Mouse (Mus musculus) forebrain, embryonic 11.5 days (tissue): ENCODE data around the gene Fkbp8. TPM values are rescaled to one million over a fixed set of nuclear protein-coding genes. Genes with fewer than 3 reads are reported as not detected.
A peak's percentile ranks its signal among the peaks of the same experiment; 100 is the strongest.

Experiments
- ATAC-seq: fragments of 200-750 bp; cut with Nextera tagmentation; replicated peaks from 2 replicates; pipeline ENCODE4 v1.8.0; 2017; ENCODE audit warnings: moderate TSS enrichment; ENCODE audit not compliant: low FRiP score
- DNase-seq: peaks from one replicate; pipeline ENCODE4 v3.0.0-alpha.2; 2017; ENCODE audit warnings: low spot score
- H3K27ac ChIP-seq: fragments of 300-500 bp; sonication (generic); 2 replicates; pipeline ENCODE4 v1.5.1; 2014; ENCODE audit warnings: low read depth, low read length
- H3K27me3 ChIP-seq: fragments of 300-500 bp; sonication (generic); 2 replicates; pipeline ENCODE4 v1.6.1; 2014; ENCODE audit warnings: mild to moderate bottlenecking, low read length, mixed read lengths; ENCODE audit not compliant: control insufficient read depth, insufficient read depth
- H3K36me3 ChIP-seq: fragments of 300-500 bp; sonication (generic); 2 replicates; pipeline ENCODE4 v1.6.1; 2014; ENCODE audit warnings: mild to moderate bottlenecking, low read length, moderate library complexity, mixed read lengths; ENCODE audit not compliant: control insufficient read depth, insufficient read depth
- H3K4me1 ChIP-seq: fragments of 300-500 bp; sonication (generic); replicated peaks from 2 replicates; pipeline ENCODE4 v1.6.1; 2014; ENCODE audit warnings: low read length, mixed read lengths; ENCODE audit not compliant: control insufficient read depth, insufficient read depth
- H3K4me2 ChIP-seq: fragments of 300-500 bp; sonication (generic); 2 replicates; pipeline ENCODE4 v1.6.1; 2014; ENCODE audit warnings: low read depth, mild to moderate bottlenecking, low read length, moderate library complexity, mixed read lengths; ENCODE audit not compliant: severe bottlenecking
- H3K4me3 ChIP-seq: fragments of 300-500 bp; sonication (generic); 2 replicates; pipeline ENCODE4 v1.5.1; 2014; ENCODE audit warnings: low read depth, low read length
- H3K9ac ChIP-seq: fragments of 300-500 bp; sonication (generic); 2 replicates; pipeline ENCODE4 v1.6.1; 2014; ENCODE audit warnings: low read length
- H3K9me3 ChIP-seq: fragments of 300-500 bp; sonication (generic); 2 replicates; pipeline ENCODE4 v1.6.1; 2016; ENCODE audit warnings: low read length, mixed read lengths; ENCODE audit not compliant: control insufficient read depth
- WGBS: fragments of 180-500 bp; shearing (Covaris S2); extraction: QIAGEN DNeasy Blood & Tissue Kit; methylation state at CpG from one replicate; pipeline ENCODE4 v1.1.7; 2014; 5-methylcytosine and 5-hydroxymethylcytosine counted together
- polyA plus RNA-seq: library from polyadenylated mRNA; unstranded; fragments of >200 nt; fragmentation: Nextera tagmentation; extraction: Ambion mirVana; gene quantifications from 2 replicates; pipeline ENCODE4 v1.2.1, GENCODE M21; 2014

Fkbp8 gene
- 268 and 290 TPM in 2 replicates for polyA plus RNA-seq

GRCm38 (mm10) chr8:70527512-70528181 is at the start of gene Fkbp8, which contains the start of gene Kxd1:
Gene Fkbp8, plus strand, starts transcription at chr8:70527724.
Gene Kxd1, minus strand, starts transcription at chr8:70527956.
- DNase-seq (peak; percentile 99), ATAC-seq (peak; percentile 93)
- Histone ChIP-seq H3K4me1 (0 out of 2 replicates have a peak, but pooled peaks cover 7% of the 10 kb centered on the region), H3K9ac (peak within 1 kb of the TSS; percentile 95), H3K27ac (peak within 1 kb of the TSS; percentile 72; the same call in 1 of the 2 replicates), H3K9me3 (no peaks in the 10 kb centered on the region), H3K27me3 (no peaks in the 10 kb centered on the region), H3K36me3 (peaks cover 4% of the 10 kb centered on the region; the same call in 1 of the 2 replicates), H3K4me3 (peak within 1 kb of the TSS; percentile 90), H3K4me2 (peak within 1 kb of the TSS; percentile 86)
- WGBS = under 1% methylated on average over 53 of the region's 61 CpGs

- Histone ChIP-seq H3K4me2 (no peak overlapping the region), H3K27ac (no peak overlapping the region), H3K36me3 (no peaks in the 10 kb centered on the region), H3K9me3 (no peaks in the 10 kb centered on the region), H3K4me1 (peaks cover 3% of the 10 kb centered on the region; the same call in 1 of the 2 replicates), H3K4me3 (no peak overlapping the region), H3K27me3 (peaks cover 23% of the 10 kb centered on the region), H3K9ac (no peak overlapping the region)
- 82% methylated on average over 3 of the region's 3 CpGs for WGBS
- DNase-seq (no peak), ATAC-seq (no peak)
Observed at GRCm38 (mm10) chr8:70481908-70482307, 45.6 kb upstream of the Fkbp8 start.

GRCm38 (mm10) chr8:70482943-70483342 is 44.6 kb upstream of the Fkbp8 start:
- H3K27me3 ChIP-seq = peaks cover 32% of the 10 kb centered on the region
- H3K9ac ChIP-seq = no peak overlapping the region
- no peaks in the 10 kb centered on the region for H3K36me3 ChIP-seq
- no peak overlapping the region for H3K27ac ChIP-seq
- peaks cover 7% of the 10 kb centered on the region for H3K4me1 ChIP-seq
- H3K4me2 ChIP-seq = no peak overlapping the region
- no peaks in the 10 kb centered on the region for H3K9me3 ChIP-seq
- DNase-seq (no peak), ATAC-seq (no peak)
- H3K4me3 ChIP-seq = no peak overlapping the region
- WGBS = 59% methylated on average over 2 of the region's 2 CpGs

- no peak overlapping the region for H3K27ac ChIP-seq
- H3K9ac ChIP-seq = no peak overlapping the region
- no peak overlapping the region for H3K4me3 ChIP-seq
- H3K9me3 ChIP-seq = no peaks in the 10 kb centered on the region
- H3K36me3 ChIP-seq = no peaks in the 10 kb centered on the region
- peaks cover 20% of the 10 kb centered on the region for H3K4me1 ChIP-seq
- DNase-seq (no peak), ATAC-seq (no peak)
- H3K27me3 ChIP-seq = peaks cover 65% of the 10 kb centered on the region
- H3K4me2 ChIP-seq = no peak overlapping the region
- WGBS = 39% methylated on average over 7 of the region's 7 CpGs
Observed at GRCm38 (mm10) chr8:70486191-70486681, 41.3 kb upstream of the Fkbp8 start.

GRCm38 (mm10) chr8:70486941-70487520 is 40.5 kb upstream of the Fkbp8 start, which contains the start of gene Tmem59l:
Gene Tmem59l, minus strand, starts transcription at chr8:70487358.
- Histone ChIP-seq H3K36me3 (no peaks in the 10 kb centered on the region), H3K4me1 (peaks cover 20% of the 10 kb centered on the region), H3K9ac (peak within 1 kb of the TSS; percentile 45), H3K4me2 (peak within 1 kb of the TSS; percentile 62), H3K4me3 (peak within 1 kb of the TSS; percentile 30), H3K9me3 (no peaks in the 10 kb centered on the region), H3K27ac (no peak within 1 kb of the TSS), H3K27me3 (peaks cover 73% of the 10 kb centered on the region)
- ATAC-seq (no peak), DNase-seq (peak; percentile 70)
- WGBS = 3% methylated on average over 33 of the region's 33 CpGs

- Histone ChIP-seq H3K9me3 (no peaks in the 10 kb centered on the region), H3K4me2 (peak overlapping the region; percentile 50), H3K27me3 (peaks cover 84% of the 10 kb centered on the region), H3K36me3 (no peaks in the 10 kb centered on the region), H3K27ac (no peak overlapping the region), H3K9ac (no peak overlapping the region), H3K4me1 (peaks cover 21% of the 10 kb centered on the region), H3K4me3 (peak overlapping the region; percentile 23)
- DNase-seq (peak; percentile 70), ATAC-seq (no peak)
- 2% methylated on average over 54 of the region's 55 CpGs for WGBS
Observed at GRCm38 (mm10) chr8:70487993-70488796, 39.3 kb upstream of the Fkbp8 start.

GRCm38 (mm10) chr8:70488931-70489470 is 38.5 kb upstream of the Fkbp8 start:
- Histone ChIP-seq H3K4me2 (peak overlapping the region; percentile 31; the same call in 1 of the 2 replicates), H3K4me3 (peak overlapping the region; percentile 18), H3K4me1 (peaks cover 26% of the 10 kb centered on the region), H3K27ac (no peak overlapping the region), H3K9ac (no peak overlapping the region), H3K9me3 (no peaks in the 10 kb centered on the region), H3K27me3 (peaks cover 92% of the 10 kb centered on the region), H3K36me3 (no peaks in the 10 kb centered on the region)
- DNase-seq = no peak
- WGBS = 2% methylated on average over 14 of the region's 14 CpGs
- no peak for ATAC-seq

- Histone ChIP-seq H3K4me2 (peak overlapping the region; percentile 31), H3K9me3 (no peaks in the 10 kb centered on the region), H3K9ac (no peak overlapping the region), H3K4me1 (peaks cover 27% of the 10 kb centered on the region), H3K27me3 (peaks cover 96% of the 10 kb centered on the region), H3K27ac (no peak overlapping the region), H3K4me3 (peak overlapping the region; percentile 18), H3K36me3 (no peaks in the 10 kb centered on the region)
- DNase-seq = no peak
- WGBS = 2% methylated on average over 28 of the region's 41 CpGs
- no peak for ATAC-seq
Observed at GRCm38 (mm10) chr8:70489576-70489975, 37.9 kb upstream of the Fkbp8 start.
